In genomic region chr16:57127825-57128224, GRCm38 (mm10) we compare ENCODE assay signal across 13 mouse cellular contexts. TPM values are rescaled to one million over a fixed set of nuclear protein-coding genes. Genes with fewer than 3 reads are reported as not detected.
"Had no signal": no experiment of that assay in that cellular context is flagged by ENCODE, and none has a peak within 500 bp of the region (broad histone marks: within the 10 kb centered on the region; RNA-seq: fewer than 3 reads in every experiment).

No protein-coding gene starts in this region.

- H3K4me2 ChIP-seq: limb, embryonic 12.5 days; midbrain, embryonic 11.5 days; neural tube, embryonic 13.5 days had no signal

- H3K27me3 ChIP-seq: limb, embryonic 12.5 days; neural tube, embryonic 13.5 days had no signal

- H3K36me3 ChIP-seq: limb, embryonic 12.5 days; neural tube, embryonic 13.5 days had no signal

- DNase-seq: kidney, adult 11 months; kidney, adult 9 months; kidney, postnatal 36 days; lung, adult 18-20 months; lung, postnatal 4 days; right cerebral cortex, postnatal 14 days; thymus, postnatal 4 days had no signal

- H3K4me3 ChIP-seq: layer of hippocampus, adult 2 months; limb, embryonic 12.5 days; neural tube, embryonic 13.5 days had no signal

- H3K9me3 ChIP-seq: limb, embryonic 12.5 days; neural tube, embryonic 13.5 days had no signal

- H3K9ac ChIP-seq: limb, embryonic 12.5 days; neural tube, embryonic 13.5 days had no signal

- H3K27ac ChIP-seq: kidney, postnatal 0 days; layer of hippocampus, adult 2 months; limb, embryonic 12.5 days; neural tube, embryonic 13.5 days had no signal

- ATAC-seq: midbrain, embryonic 16.5 days had no signal

RNA-seq across cellular contexts. Expression of gene Tmem45a2, which starts 56.7 kb away (rescaled TPM):
- total RNA-seq: layer of hippocampus, adult 2 months had no signal
- polyA plus RNA-seq: limb, embryonic 12.5 days; midbrain, embryonic 11.5 days; midbrain, embryonic 16.5 days had no signal
